Mouse (Mus musculus): Measurements from ENCODE around the gene Cpsf2.

DNA sequence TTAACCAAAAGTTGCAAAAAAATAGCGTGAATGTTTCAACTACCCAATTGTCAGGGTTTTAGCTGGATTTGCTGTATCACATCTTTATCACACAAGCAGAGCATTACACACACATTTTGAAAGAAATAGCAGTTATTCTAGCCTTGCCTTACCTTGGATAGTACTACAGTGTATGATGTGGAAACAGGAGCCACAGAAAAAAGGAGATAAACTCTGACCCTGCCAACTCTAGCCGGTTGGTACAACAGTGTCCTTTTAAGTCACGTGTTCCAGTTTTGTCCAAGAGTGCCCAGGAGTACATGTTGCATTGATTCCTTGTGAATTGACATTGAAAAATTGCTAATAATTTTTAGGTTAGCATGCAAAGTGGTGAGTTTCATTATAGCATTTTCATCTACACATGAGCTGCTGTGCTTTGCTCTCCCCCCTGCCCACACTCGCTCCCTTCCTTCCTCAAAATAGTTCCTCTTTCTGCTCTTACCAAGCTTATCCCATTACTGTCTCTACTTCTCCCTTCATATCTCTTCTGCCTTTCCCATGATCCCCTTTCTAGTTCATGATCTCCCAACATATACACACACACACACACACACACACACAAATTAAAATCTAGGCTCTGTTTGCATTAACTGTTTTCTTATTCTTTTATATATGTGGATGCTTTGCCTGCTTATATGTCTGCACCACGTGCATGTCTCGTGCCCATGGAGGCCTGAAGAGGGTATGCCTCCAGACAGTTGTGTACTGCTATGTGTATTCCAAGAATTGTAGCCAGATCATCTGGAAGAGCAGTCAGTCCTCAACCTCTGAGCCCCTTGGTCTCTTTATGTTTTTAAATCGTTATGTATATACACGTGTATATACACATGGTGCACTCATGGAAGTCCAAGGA is 19.0 kb downstream of the Cpsf2 start:
- TF ChIP-seq CTCF (IDR thresholded peaks at IDR 0.05; ENCODE audit: insufficient read depth, low read length) (no peak), POLR2A (IDR thresholded peaks at IDR 0.05; ENCODE audit: borderline replicate concordance, extremely low read depth, low read depth, low read length) (no peak)

Measured in lung, adult 2 months (tissue).